Mouse (Mus musculus) heart, adult 2 months (tissue): ENCODE data around the gene Unc13a. TPM values are rescaled to one million over a fixed set of nuclear protein-coding genes. Genes with fewer than 3 reads are reported as not detected.
A peak's percentile ranks its signal among the peaks of the same experiment; 100 is the strongest.

Experiments
- DNase-seq, 2 experiments: peaks; one replicate each; pipeline ENCODE4 v3.0.0; 2021
- H3K27ac ChIP-seq: fragments of 200-600 bp; 2 replicates; pipeline ENCODE4 v1.8.1; 2022
- H3K27me3 ChIP-seq: fragments of 200-500 bp; 2 replicates; pipeline ENCODE4 v1.6.1; 2012; ENCODE audit warnings: mild to moderate bottlenecking, low read length, inconsistent platforms, mixed read lengths; ENCODE audit not compliant: control insufficient read depth, insufficient read depth
- H3K36me3 ChIP-seq: fragments of 200-500 bp; 2 replicates; pipeline ENCODE4 v1.6.1; 2012; ENCODE audit warnings: low read length, inconsistent platforms; ENCODE audit not compliant: control insufficient read depth, insufficient read depth
- H3K4me1 ChIP-seq: fragments of 200-500 bp; 2 replicates; pipeline ENCODE4 v1.6.1; 2011; ENCODE audit warnings: low read length; ENCODE audit not compliant: control insufficient read depth, insufficient read depth
- H3K4me3 ChIP-seq: fragments of 200-600 bp; 2 replicates; pipeline ENCODE4 v1.8.1; 2022
- H3K79me2 ChIP-seq: fragments of 200-500 bp; replicated peaks from 2 replicates; pipeline ENCODE4 v1.6.1; 2012; ENCODE audit warnings: mild to moderate bottlenecking, inconsistent platforms, low read length, moderate library complexity, mixed read lengths; ENCODE audit not compliant: control insufficient read depth, insufficient read depth
- H3K9ac ChIP-seq: fragments of 200-500 bp; 2 replicates; pipeline ENCODE4 v1.6.1; 2012; ENCODE audit warnings: low read depth, mild to moderate bottlenecking, control low read depth, inconsistent platforms, low read length, mixed read lengths
- CTCF ChIP-seq: fragments of 200-600 bp; IDR thresholded peaks from 2 replicates; pipeline ENCODE4 v1.8.1; 2022; ENCODE audit warnings: antibody characterized with exemption, mild to moderate bottlenecking, moderate library complexity
- EP300 ChIP-seq: fragments of 200-500 bp; IDR thresholded peaks from 2 replicates; pipeline ENCODE4 v1.6.1; 2011; ENCODE audit warnings: low read depth, low read length, control low read depth; ENCODE audit not compliant: insufficient read depth
- POLR2A ChIP-seq: fragments of 200-500 bp; IDR thresholded peaks from 2 replicates; pipeline ENCODE4 v1.6.1; 2011; ENCODE audit warnings: mild to moderate bottlenecking, low read depth, low read length, control low read depth; ENCODE audit not compliant: insufficient read depth
- WGBS: fragments of 180-500 bp; shearing (Covaris S2); methylation state at CpG from one replicate; pipeline ENCODE4 v1.1.7; 2018; 5-methylcytosine and 5-hydroxymethylcytosine counted together
- intact Hi-C: fragments of 180-260 bp; cut with DNase I; formaldehyde crosslinking; loops from one replicate; pipeline ENCODE4 v1.15.1; 2025
- polyA plus RNA-seq: library from polyadenylated mRNA; depleted of rRNA; stranded (reverse); fragments of >200 nt; gene quantifications from 2 replicates; pipeline ENCODE4 v1.2.3, GENCODE M21; 2012
- total RNA-seq, 2 experiments: library from RNA; stranded (reverse); gene quantifications; 2 replicates each; pipeline ENCODE4 v1.2.3; 2021

Unc13a gene
- total and polyA plus RNA-seq, 3 experiments, result 0.61 to 1.4 (median 0.86) TPM

GRCm38 (mm10) chr8:71594324-71594722, 77.2 kb downstream of the Unc13a start:
- Histone ChIP-seq H3K4me1 (peaks cover 10% of the 10 kb centered on the region), H3K36me3 (no peaks in the 10 kb centered on the region), H3K79me2 (no peaks in the 10 kb centered on the region), H3K27me3 (no peaks in the 10 kb centered on the region), H3K4me3 (no peak overlapping the region), H3K9ac (no peak overlapping the region), H3K27ac (no peak overlapping the region)
- WGBS, result 96% methylated on average over 4 of the region's 4 CpGs
- DNase-seq, result no peak
- no peak for TF ChIP-seq POLR2A
- TF ChIP-seq EP300, result no peak
- no peak for TF ChIP-seq CTCF
- intact Hi-C loops, result loop anchor here (2.0 to 5.0 kb wide), 3 partner anchors 97 to 152 kb away; partner anchors contain the start of genes Abhd8 and Mrpl34

GRCm38 (mm10) chr8:71593556-71594323, 77.8 kb downstream of the Unc13a start:
- TF ChIP-seq CTCF, result no peak
- TF ChIP-seq EP300, result no peak
- TF ChIP-seq POLR2A, result no peak
- Histone ChIP-seq H3K79me2 (no peaks in the 10 kb centered on the region), H3K27me3 (no peaks in the 10 kb centered on the region), H3K9ac (no peak overlapping the region), H3K4me1 (peaks cover 10% of the 10 kb centered on the region), H3K27ac (no peak overlapping the region), H3K4me3 (no peak overlapping the region), H3K36me3 (no peaks in the 10 kb centered on the region)
- intact Hi-C loops, result loop anchor here (2.0 to 5.0 kb wide), 4 partner anchors 17 to 151 kb away; partner anchors contain the start of genes Abhd8, Colgalt1 and Mrpl34
- no peak for DNase-seq
- 87% methylated on average over 8 of the region's 8 CpGs for WGBS

- intact Hi-C loops, result loop anchor here (2.0 to 5.0 kb wide), 3 partner anchors 18 to 130 kb away; partner anchors contain the start of genes Abhd8, Colgalt1 and Mrpl34
Measured at GRCm38 (mm10) chr8:71592374-71593170, 79.0 kb downstream of the Unc13a start.

GRCm38 (mm10) chr8:71591471-71592373, 79.8 kb downstream of the Unc13a start, which contains the start of gene Pgls:
Gene Pgls (plus strand): TSS chr8:71592176.
- Histone ChIP-seq H3K27ac (peak within 1 kb of the TSS; percentile 99), H3K27me3 (no peaks in the 10 kb centered on the region), H3K36me3 (no peaks in the 10 kb centered on the region), H3K79me2 (no peaks in the 10 kb centered on the region), H3K9ac (peak within 1 kb of the TSS; percentile 97), H3K4me3 (peak within 1 kb of the TSS; percentile 92), H3K4me1 (peaks cover 8% of the 10 kb centered on the region)
- intact Hi-C loops, result loop anchor here (2.0 to 5.0 kb wide), 3 partner anchors 19 to 129 kb away; partner anchors contain the start of genes Abhd8, Colgalt1 and Mrpl34
- TF ChIP-seq EP300 (0 out of 2 replicates have a peak, but pooled peaks have one; percentile 34), POLR2A (peak; percentile 77), CTCF (no peak)
- WGBS, result under 1% methylated on average over 71 of the region's 71 CpGs
- DNase-seq, result peak; percentile 96 to 98

More at GRCm38 (mm10) chr8:71592374-71593170, 79.0 kb downstream of the Unc13a start:
- peak overlapping the region; percentile 97 for H3K9ac ChIP-seq
- peak overlapping the region; percentile 99 for H3K27ac ChIP-seq
- H3K36me3 ChIP-seq, result no peaks in the 10 kb centered on the region
- TF ChIP-seq CTCF, result no peak
- no peak for TF ChIP-seq POLR2A
- TF ChIP-seq EP300, result no peak
- peak in 1 of 2 experiments; percentile 89 for DNase-seq
- H3K79me2 ChIP-seq, result no peaks in the 10 kb centered on the region
- no peaks in the 10 kb centered on the region for H3K27me3 ChIP-seq
- H3K4me1 ChIP-seq, result peaks cover 10% of the 10 kb centered on the region
- peak overlapping the region; percentile 92 for H3K4me3 ChIP-seq
- 4% methylated on average over 60 of the region's 60 CpGs for WGBS

GRCm38 (mm10) chr8:71591017-71591416, 80.5 kb downstream of the Unc13a start:
- no peak for DNase-seq
- H3K27me3 ChIP-seq, result no peaks in the 10 kb centered on the region
- intact Hi-C loops, result loop anchor here (5.0 kb wide), 2 partner anchors 94 to 129 kb away; partner anchors contain the start of genes Abhd8 and Mrpl34
- peak overlapping the region; percentile 92 for H3K4me3 ChIP-seq
- peak overlapping the region; percentile 99 for H3K27ac ChIP-seq
- H3K9ac ChIP-seq, result no peak overlapping the region
- peaks cover 8% of the 10 kb centered on the region for H3K4me1 ChIP-seq
- no peaks in the 10 kb centered on the region for H3K79me2 ChIP-seq
- WGBS, result 23% methylated on average over 5 of the region's 5 CpGs
- TF ChIP-seq POLR2A (no peak), CTCF (no peak), EP300 (no peak)
- no peaks in the 10 kb centered on the region for H3K36me3 ChIP-seq
